Mouse (Mus musculus): ENCODE results near the gene M1ap.

- no peak for TF ChIP-seq CTCF (IDR thresholded peaks at IDR 0.05; ENCODE audit: control insufficient read depth, insufficient read depth, low read length)
- TF ChIP-seq POLR2A (IDR thresholded peaks at IDR 0.05; ENCODE audit: borderline replicate concordance, control insufficient read depth, low read depth, low read length): no peak
These were observed 122.2 kb downstream of the M1ap start for GRCm38 (mm10) chr6:83068706-83069487.

Data from bone marrow, adult 2 months (tissue).